Mouse (Mus musculus) heart, adult 2 months (tissue): Measurements from ENCODE around the gene 2310034C09Rik. TPM values are rescaled to one million over a fixed set of nuclear protein-coding genes. Genes with fewer than 3 reads are reported as not detected.
"Not testable (repeated sequence)": the region's sequence is repeated elsewhere in the genome, so short reads cannot be mapped to it uniquely, and the experiment has no call there.

Experiments
- DNase-seq, 2 experiments: peaks; one replicate each; pipeline ENCODE4 v3.0.0; 2021
- H3K27ac ChIP-seq: fragments of 200-600 bp; 2 replicates; pipeline ENCODE4 v1.8.1; 2022
- H3K27me3 ChIP-seq: fragments of 200-500 bp; 2 replicates; pipeline ENCODE4 v1.6.1; 2012; ENCODE audit warnings: mild to moderate bottlenecking, low read length, inconsistent platforms, mixed read lengths; ENCODE audit not compliant: control insufficient read depth, insufficient read depth
- H3K36me3 ChIP-seq: fragments of 200-500 bp; 2 replicates; pipeline ENCODE4 v1.6.1; 2012; ENCODE audit warnings: low read length, inconsistent platforms; ENCODE audit not compliant: control insufficient read depth, insufficient read depth
- H3K4me1 ChIP-seq: fragments of 200-500 bp; 2 replicates; pipeline ENCODE4 v1.6.1; 2011; ENCODE audit warnings: low read length; ENCODE audit not compliant: control insufficient read depth, insufficient read depth
- H3K4me3 ChIP-seq: fragments of 200-600 bp; 2 replicates; pipeline ENCODE4 v1.8.1; 2022
- H3K79me2 ChIP-seq: fragments of 200-500 bp; replicated peaks from 2 replicates; pipeline ENCODE4 v1.6.1; 2012; ENCODE audit warnings: mild to moderate bottlenecking, inconsistent platforms, low read length, moderate library complexity, mixed read lengths; ENCODE audit not compliant: control insufficient read depth, insufficient read depth
- H3K9ac ChIP-seq: fragments of 200-500 bp; 2 replicates; pipeline ENCODE4 v1.6.1; 2012; ENCODE audit warnings: low read depth, mild to moderate bottlenecking, control low read depth, inconsistent platforms, low read length, mixed read lengths
- CTCF ChIP-seq: fragments of 200-600 bp; IDR thresholded peaks from 2 replicates; pipeline ENCODE4 v1.8.1; 2022; ENCODE audit warnings: antibody characterized with exemption, mild to moderate bottlenecking, moderate library complexity
- EP300 ChIP-seq: fragments of 200-500 bp; IDR thresholded peaks from 2 replicates; pipeline ENCODE4 v1.6.1; 2011; ENCODE audit warnings: low read depth, low read length, control low read depth; ENCODE audit not compliant: insufficient read depth
- POLR2A ChIP-seq: fragments of 200-500 bp; IDR thresholded peaks from 2 replicates; pipeline ENCODE4 v1.6.1; 2011; ENCODE audit warnings: mild to moderate bottlenecking, low read depth, low read length, control low read depth; ENCODE audit not compliant: insufficient read depth
- WGBS: fragments of 180-500 bp; shearing (Covaris S2); methylation state at CpG from one replicate; pipeline ENCODE4 v1.1.7; 2018; 5-methylcytosine and 5-hydroxymethylcytosine counted together
- intact Hi-C: fragments of 180-260 bp; cut with DNase I; formaldehyde crosslinking; loops from one replicate; pipeline ENCODE4 v1.15.1; 2025
- long read RNA-seq: library from polyadenylated mRNA; stranded (forward); transcript quantifications from one replicate; pipeline ENCODE4 v2.0.0, GENCODE M21; 2021
- polyA plus RNA-seq: library from polyadenylated mRNA; depleted of rRNA; stranded (reverse); fragments of >200 nt; gene quantifications from 2 replicates; pipeline ENCODE4 v1.2.3, GENCODE M21; 2012; rRNA removed
- total RNA-seq, 2 experiments: library from RNA; stranded (reverse); gene quantifications; 2 replicates each; pipeline ENCODE4 v1.2.3; 2021

Gene 2310034C09Rik
- not detected for total RNA-seq
- not detected in 2 replicates for polyA plus RNA-seq
- long read RNA-seq: 0 reads

GRCm38 (mm10) chr16:88758547-88758946 is at the start of gene 2310034C09Rik:
TSS of gene 2310034C09Rik (plus strand) at chr16:88758847.
- H3K27ac ChIP-seq, intact Hi-C loops, H3K9ac ChIP-seq, H3K4me3 ChIP-seq, H3K27me3 ChIP-seq, DNase-seq, H3K79me2 ChIP-seq, H3K4me1 ChIP-seq, H3K36me3 ChIP-seq: not testable (repeated sequence)
- WGBS: 77% methylated on average over 3 of the region's 3 CpGs

DNA sequence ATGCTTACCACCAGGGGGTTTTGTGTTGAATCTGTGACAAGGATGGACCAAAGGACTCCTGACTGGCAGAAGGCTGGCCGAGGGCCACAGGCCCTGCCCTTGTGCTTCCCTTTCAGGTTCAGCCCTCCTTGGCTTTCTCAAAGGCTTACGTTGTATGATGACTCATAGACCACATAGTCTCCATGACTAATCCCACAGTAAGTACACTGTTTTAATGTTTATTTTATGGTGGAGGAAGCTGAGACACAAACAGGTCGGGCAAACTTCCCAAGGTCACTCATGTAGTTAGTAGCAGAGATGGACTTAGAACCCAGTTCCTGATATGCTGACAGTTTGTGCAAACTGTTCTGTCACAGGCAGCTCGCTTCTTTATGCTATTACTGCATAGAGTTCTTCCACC is 47.9 kb upstream of the 2310034C09Rik start:
- no peak for DNase-seq
- no peaks in the 10 kb centered on the region for H3K4me1 ChIP-seq
- 50% methylated on average over 4 of the region's 4 CpGs for WGBS
- H3K4me3 ChIP-seq: no peak overlapping the region
- no peaks in the 10 kb centered on the region for H3K27me3 ChIP-seq
- intact Hi-C loops: no loop called here
- H3K27ac ChIP-seq: no peak overlapping the region
- H3K36me3 ChIP-seq: no peaks in the 10 kb centered on the region
- H3K9ac ChIP-seq: no peak overlapping the region
- no peak for TF ChIP-seq EP300
- no peak for TF ChIP-seq CTCF
- TF ChIP-seq POLR2A: no peak
- no peaks in the 10 kb centered on the region for H3K79me2 ChIP-seq

DNA sequence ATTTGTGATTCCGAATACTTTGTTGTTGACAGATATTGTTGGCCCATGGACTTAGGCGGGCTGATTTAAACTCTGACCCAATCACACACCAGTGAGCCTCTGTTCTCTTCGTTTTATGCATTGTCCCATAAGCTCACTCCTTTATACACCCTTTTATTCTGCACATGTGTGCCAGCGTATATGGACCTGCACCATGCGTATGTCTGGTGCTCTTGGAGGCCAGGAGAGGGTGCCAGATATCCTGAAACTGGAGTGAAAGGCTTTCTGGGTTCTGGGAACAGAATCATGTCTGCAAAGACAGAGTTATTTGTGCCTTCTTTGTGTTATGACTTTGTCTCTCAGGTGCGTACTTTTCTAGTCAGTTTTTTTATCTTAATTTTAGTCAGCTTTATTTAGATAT is 47.4 kb upstream of the 2310034C09Rik start:
- H3K79me2 ChIP-seq: no peaks in the 10 kb centered on the region
- H3K9ac ChIP-seq: no peak overlapping the region
- H3K27ac ChIP-seq: no peak overlapping the region
- no peaks in the 10 kb centered on the region for H3K27me3 ChIP-seq
- WGBS: 86% methylated on average over 6 of the region's 6 CpGs
- no peak for TF ChIP-seq EP300
- no peak for TF ChIP-seq CTCF
- TF ChIP-seq POLR2A: no peak
- DNase-seq: no peak
- H3K36me3 ChIP-seq: no peaks in the 10 kb centered on the region
- H3K4me3 ChIP-seq: no peak overlapping the region
- intact Hi-C loops: no loop called here
- no peaks in the 10 kb centered on the region for H3K4me1 ChIP-seq

DNA sequence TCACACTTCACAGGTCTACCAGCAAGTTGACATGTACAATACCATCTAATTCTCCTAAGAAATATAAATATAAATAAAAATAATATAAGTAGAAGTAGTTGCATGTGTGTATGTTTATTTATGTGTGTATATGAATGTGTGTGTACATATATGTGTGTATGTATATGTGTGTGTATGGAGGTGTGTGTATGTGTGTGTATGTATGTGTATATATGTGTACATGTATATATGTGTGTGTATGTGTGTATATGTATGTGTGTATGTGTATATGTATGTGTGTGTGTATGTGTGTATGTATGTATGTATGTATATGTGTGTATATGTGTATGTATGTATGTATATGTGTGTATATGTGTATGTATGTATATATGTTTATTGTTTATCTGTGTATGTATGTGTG is 42.1 kb upstream of the 2310034C09Rik start:
- no peak for DNase-seq
- Histone ChIP-seq H3K4me1 (no peaks in the 10 kb centered on the region), H3K36me3 (no peaks in the 10 kb centered on the region), H3K4me3 (no peak overlapping the region), H3K9ac (no peak overlapping the region), H3K27me3 (no peaks in the 10 kb centered on the region), H3K27ac (no peak overlapping the region), H3K79me2 (no peaks in the 10 kb centered on the region)
- TF ChIP-seq EP300: no peak
- TF ChIP-seq POLR2A: no peak
- TF ChIP-seq CTCF: no peak
- intact Hi-C loops: no loop called here

- intact Hi-C loops: no loop called here
- no peak for TF ChIP-seq POLR2A
- TF ChIP-seq CTCF: no peak
- DNase-seq: no peak
- no peaks in the 10 kb centered on the region for H3K27me3 ChIP-seq
- no peaks in the 10 kb centered on the region for H3K79me2 ChIP-seq
- no peaks in the 10 kb centered on the region for H3K4me1 ChIP-seq
- H3K36me3 ChIP-seq: no peaks in the 10 kb centered on the region
- H3K4me3 ChIP-seq: no peak overlapping the region
- H3K27ac ChIP-seq: no peak overlapping the region
- 46% methylated on average over 1 of the region's 1 CpGs for WGBS
- H3K9ac ChIP-seq: no peak overlapping the region
Observed at GRCm38 (mm10) chr16:88720031-88720430, 38.6 kb upstream of the 2310034C09Rik start.

DNA sequence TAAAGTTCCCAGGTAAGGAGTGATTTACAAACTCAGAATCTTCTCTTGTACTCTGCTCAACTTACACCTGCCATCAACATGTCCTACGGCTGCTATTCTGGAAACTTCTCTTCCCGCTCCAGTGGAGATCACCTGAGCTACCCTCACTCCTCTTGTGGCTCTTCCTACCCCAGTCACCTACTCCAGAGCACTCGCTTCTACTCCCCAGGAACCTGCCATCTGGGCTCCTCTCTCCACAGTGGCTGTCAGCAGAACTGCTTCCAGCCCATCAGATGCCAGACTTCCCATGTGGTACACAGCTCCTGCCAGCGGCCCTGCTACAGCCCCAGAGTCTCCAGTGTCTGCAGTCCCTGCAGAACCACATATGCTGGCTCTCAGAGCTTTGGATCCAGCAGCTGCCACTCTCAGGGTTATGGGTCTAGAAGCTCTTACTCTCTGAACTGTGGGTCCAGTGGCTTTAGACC is 29.8 kb upstream of the 2310034C09Rik start, which contains the start of gene Krtap13-1:
Gene Krtap13-1 (plus strand): TSS at position 51 of the 464 bp plus-strand sequence.
- 79% methylated on average over 4 of the region's 4 CpGs for WGBS
- no peak for DNase-seq
- Histone ChIP-seq H3K4me3 (no peak within 1 kb of the TSS), H3K79me2 (no peaks in the 10 kb centered on the region), H3K4me1 (no peaks in the 10 kb centered on the region), H3K27me3 (no peaks in the 10 kb centered on the region), H3K9ac (no peak within 1 kb of the TSS), H3K27ac (no peak within 1 kb of the TSS), H3K36me3 (no peaks in the 10 kb centered on the region)
- no peak for TF ChIP-seq CTCF
- no peak for TF ChIP-seq POLR2A
- no peak for TF ChIP-seq EP300
- intact Hi-C loops: no loop called here
